Mouse (Mus musculus) kidney, postnatal 0 days (tissue): ENCODE measurements around the gene Acot4. TPM values are rescaled to one million over a fixed set of nuclear protein-coding genes. Genes with fewer than 3 reads are reported as not detected.
"Not testable (repeated sequence)": the region's sequence is repeated elsewhere in the genome, so short reads cannot be mapped to it uniquely, and the experiment has no call there.

Source experiments
- ATAC-seq: fragments of 200-750 bp; cut with Nextera tagmentation; replicated peaks from 2 replicates; pipeline ENCODE4 v1.8.0; 2017; ENCODE audit warnings: low read depth, moderate number of reproducible peaks, moderate TSS enrichment, moderate library complexity; ENCODE audit not compliant: low FRiP score
- DNase-seq: peaks from one replicate; pipeline ENCODE4 v3.0.0-alpha.2; 2016; ENCODE audit warnings: low spot score
- H3K27ac ChIP-seq: fragments of 300-500 bp; sonication (generic); 2 replicates; pipeline ENCODE4 v1.5.1; 2014; ENCODE audit warnings: mild to moderate bottlenecking
- H3K27me3 ChIP-seq: fragments of 300-500 bp; sonication (generic); 2 replicates; pipeline ENCODE4 v1.6.1; 2014; ENCODE audit warnings: low read length, mixed read lengths; ENCODE audit not compliant: insufficient read depth
- H3K36me3 ChIP-seq: fragments of 300-500 bp; sonication (generic); 2 replicates; pipeline ENCODE4 v1.6.1; 2014; ENCODE audit warnings: low read length, mixed read lengths; ENCODE audit not compliant: insufficient read depth
- H3K4me1 ChIP-seq: fragments of 300-500 bp; sonication (generic); replicated peaks from 2 replicates; pipeline ENCODE4 v1.6.1; 2014; ENCODE audit warnings: antibody characterized with exemption, low read length, mixed read lengths; ENCODE audit not compliant: insufficient read depth
- H3K4me2 ChIP-seq: fragments of 300-500 bp; sonication (generic); 2 replicates; pipeline ENCODE4 v1.6.1; 2014; ENCODE audit warnings: mild to moderate bottlenecking, low read length, moderate library complexity, mixed read lengths
- H3K4me3 ChIP-seq: fragments of 300-500 bp; sonication (generic); replicated peaks from 2 replicates; pipeline ENCODE4 v1.5.1; 2014; ENCODE audit warnings: low read depth, low read length
- H3K9ac ChIP-seq: fragments of 300-500 bp; sonication (generic); 2 replicates; pipeline ENCODE4 v1.6.1; 2014; ENCODE audit warnings: low read depth, low read length
- H3K9me3 ChIP-seq: fragments of 300-500 bp; sonication (generic); replicated peaks from 2 replicates; pipeline ENCODE4 v1.6.1; 2016; ENCODE audit warnings: low read length, inconsistent platforms, mixed read lengths
- CTCF ChIP-seq: IDR thresholded peaks from 2 replicates; pipeline ENCODE4 v1.5.1; 2016; ENCODE audit warnings: antibody characterized with exemption, low read depth, mild to moderate bottlenecking, moderate library complexity
- WGBS: fragments of 180-500 bp; shearing (Covaris S2); extraction: QIAGEN DNeasy Blood & Tissue Kit; methylation state at CpG from one replicate; pipeline ENCODE4 v1.1.7; 2014; 5-methylcytosine and 5-hydroxymethylcytosine counted together
- polyA plus RNA-seq: library from polyadenylated mRNA; unstranded; fragments of >200 nt; fragmentation: Nextera tagmentation; extraction: Ambion mirVana; gene quantifications from 2 replicates; pipeline ENCODE4 v1.2.1, GENCODE M21; 2015

The Acot4 gene
- polyA plus RNA-seq, 1 experiment from 2014 or later: 17.5 TPM

DNA sequence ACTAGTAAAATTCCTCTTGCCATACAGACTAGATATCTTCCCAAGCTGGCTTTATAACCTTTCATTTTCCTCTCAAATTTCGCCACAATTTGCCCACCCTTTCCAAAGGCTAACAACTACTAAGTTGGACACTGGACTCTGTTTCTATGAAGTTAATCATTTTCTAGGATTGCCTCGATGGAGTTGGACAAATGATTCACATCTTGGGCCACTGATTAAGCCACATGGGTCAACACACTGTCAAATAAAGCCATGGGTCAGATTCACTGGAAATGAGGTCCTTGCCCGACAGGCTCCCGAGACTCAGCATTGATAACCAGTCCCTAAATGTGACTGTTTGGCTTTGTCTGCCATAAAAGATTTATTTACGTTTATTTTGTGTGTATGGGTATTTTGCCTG is 4.1 kb downstream of the Acot4 start:
- no peaks in the 10 kb centered on the region for H3K9me3 ChIP-seq
- WGBS: 73% methylated on average over 5 of the region's 5 CpGs
- H3K27me3 ChIP-seq: no peaks in the 10 kb centered on the region
- DNase-seq: no peak
- peak overlapping the region; percentile 66; the same call in 1 of the 2 replicates for H3K27ac ChIP-seq
- no peaks in the 10 kb centered on the region for H3K36me3 ChIP-seq
- ATAC-seq: peak; percentile 49; the same call in 1 of the 2 replicates
- no peak for TF ChIP-seq CTCF
- no peak overlapping the region for H3K9ac ChIP-seq
- no peak overlapping the region for H3K4me3 ChIP-seq
- H3K4me1 ChIP-seq: no peaks in the 10 kb centered on the region
- no peak overlapping the region for H3K4me2 ChIP-seq

DNA sequence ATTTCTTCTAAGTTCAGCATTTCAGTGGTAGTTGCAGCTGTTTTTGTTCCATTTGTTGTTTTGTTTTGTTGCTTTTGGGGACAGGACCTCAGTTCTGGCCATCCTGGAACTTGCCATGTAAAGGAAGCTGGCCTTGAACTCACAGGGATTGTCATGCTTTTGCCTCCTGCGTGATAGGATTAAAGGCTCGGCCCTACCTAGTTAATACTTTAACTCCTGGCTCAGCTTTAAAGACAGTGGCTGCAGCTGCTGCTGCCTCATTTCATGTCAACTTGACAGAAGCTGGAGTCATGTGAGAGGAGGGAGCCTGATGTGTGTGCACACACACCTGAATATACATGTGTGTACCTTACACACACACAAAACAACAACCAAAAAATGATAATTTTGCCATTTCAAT is 5.9 kb downstream of the Acot4 start:
- Histone ChIP-seq H3K4me3 (no peak overlapping the region), H3K9ac (no peak overlapping the region), H3K36me3 (no peaks in the 10 kb centered on the region), H3K9me3 (no peaks in the 10 kb centered on the region), H3K4me2 (no peak overlapping the region), H3K27me3 (no peaks in the 10 kb centered on the region), H3K27ac (no peak overlapping the region), H3K4me1 (no peaks in the 10 kb centered on the region)
- ATAC-seq: no peak; the same call in 1 of the 2 replicates
- TF ChIP-seq CTCF: no peak
- no peak for DNase-seq
- 58% methylated on average over 2 of the region's 2 CpGs for WGBS

DNA sequence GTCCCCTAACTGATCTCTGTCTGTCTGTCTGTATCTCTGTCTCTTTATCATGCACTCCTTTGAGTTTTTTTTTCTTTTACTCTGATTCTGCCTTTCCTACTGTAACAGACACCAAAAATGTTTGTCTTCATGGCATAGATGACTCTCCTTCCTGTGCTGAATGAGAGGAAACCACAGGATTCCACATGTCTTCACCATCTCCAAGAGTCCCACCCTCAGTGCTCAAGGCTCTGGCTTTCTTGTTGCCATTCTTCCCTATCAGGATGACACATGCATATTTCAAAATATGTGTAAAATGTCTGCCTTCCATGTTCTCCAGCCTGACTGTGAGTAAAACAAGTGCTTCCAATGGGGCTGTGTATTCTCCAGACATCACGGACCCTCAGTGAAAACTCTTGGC is 8.7 kb downstream of the Acot4 start:
- H3K4me3 ChIP-seq: no peak overlapping the region
- H3K4me1 ChIP-seq: no peaks in the 10 kb centered on the region
- no peak overlapping the region for H3K27ac ChIP-seq
- WGBS: 95% methylated on average over 1 of the region's 1 CpGs
- no peak for DNase-seq
- no peak for ATAC-seq
- no peak for TF ChIP-seq CTCF
- no peaks in the 10 kb centered on the region for H3K36me3 ChIP-seq
- H3K9me3 ChIP-seq: no peaks in the 10 kb centered on the region
- H3K4me2 ChIP-seq: no peak overlapping the region
- no peaks in the 10 kb centered on the region for H3K27me3 ChIP-seq
- H3K9ac ChIP-seq: no peak overlapping the region

DNA sequence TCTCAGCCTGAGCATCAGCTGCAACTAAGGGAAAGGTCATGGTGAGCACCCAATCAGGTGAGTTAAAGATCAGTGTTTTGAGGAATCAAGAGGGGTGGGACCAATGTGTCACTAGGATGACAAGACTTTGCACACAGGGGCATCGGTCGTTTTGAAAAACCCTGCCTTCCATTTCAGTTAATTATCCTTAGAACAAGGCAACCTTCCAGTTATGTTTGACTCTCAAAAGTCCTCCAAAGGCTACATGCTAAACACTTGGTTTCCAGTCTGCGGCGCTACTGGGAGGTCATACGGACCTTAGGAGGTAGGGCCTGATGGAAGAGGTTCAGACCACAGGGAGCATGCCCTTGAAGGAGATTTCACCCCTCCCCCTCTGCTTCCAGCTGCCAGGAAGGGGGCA is 12.6 kb downstream of the Acot4 start:
- WGBS: 72% methylated on average over 5 of the region's 5 CpGs
- H3K27ac ChIP-seq: 0 out of 2 replicates have a peak overlapping the region, but pooled peaks have one; percentile 70
- DNase-seq, H3K9me3 ChIP-seq, H3K9ac ChIP-seq, H3K4me2 ChIP-seq, H3K4me3 ChIP-seq, H3K27me3 ChIP-seq, H3K36me3 ChIP-seq, H3K4me1 ChIP-seq: not testable (repeated sequence)
- ATAC-seq: peak; percentile 79

DNA sequence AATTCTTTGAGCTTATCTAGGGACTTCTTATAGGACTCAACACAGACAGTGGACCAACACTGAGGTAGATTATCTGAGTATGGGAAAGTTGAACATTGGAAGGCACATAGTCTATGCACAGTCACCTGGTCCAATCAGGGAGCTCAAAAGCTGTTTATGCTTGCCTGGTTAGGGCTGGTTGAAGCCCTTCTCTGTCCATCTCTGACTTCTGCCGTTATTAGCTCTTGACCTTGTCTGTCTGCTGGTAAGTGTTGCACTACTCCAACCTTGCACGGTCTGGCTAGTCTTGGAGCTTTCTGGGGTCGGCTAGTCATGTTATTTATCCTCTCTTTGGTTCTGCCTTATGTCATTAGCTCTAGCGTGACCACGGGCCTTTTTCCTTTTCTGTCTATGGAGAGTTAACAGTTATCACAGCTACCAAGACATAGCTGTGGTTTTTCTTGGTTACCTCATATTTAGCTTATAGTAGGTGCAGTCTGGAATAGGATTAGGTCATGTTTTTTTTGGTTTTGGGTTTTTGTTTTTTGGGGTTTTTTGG is 13.8 kb downstream of the Acot4 start, which contains the start of gene Acot3:
Gene Acot3 (plus strand): TSS at position 208 of the 538 bp plus-strand sequence.
- DNase-seq (no peak), ATAC-seq (peak; percentile 45; the same call in 1 of the 2 replicates)
- no peaks in the 10 kb centered on the region for H3K4me1 ChIP-seq
- H3K4me3 ChIP-seq: peak within 1 kb of the TSS; percentile 29; the same call in 1 of the 2 replicates
- no peaks in the 10 kb centered on the region for H3K9me3 ChIP-seq
- no peak for TF ChIP-seq CTCF
- H3K27me3 ChIP-seq: 0 out of 2 replicates have a peak, but pooled peaks cover 3% of the 10 kb centered on the region
- no peaks in the 10 kb centered on the region for H3K36me3 ChIP-seq
- H3K9ac ChIP-seq: no peak within 1 kb of the TSS
- WGBS: 68% methylated on average over 5 of the region's 5 CpGs
- H3K4me2 ChIP-seq: peak within 1 kb of the TSS; percentile 72
- peak within 1 kb of the TSS; percentile 70 for H3K27ac ChIP-seq

DNA sequence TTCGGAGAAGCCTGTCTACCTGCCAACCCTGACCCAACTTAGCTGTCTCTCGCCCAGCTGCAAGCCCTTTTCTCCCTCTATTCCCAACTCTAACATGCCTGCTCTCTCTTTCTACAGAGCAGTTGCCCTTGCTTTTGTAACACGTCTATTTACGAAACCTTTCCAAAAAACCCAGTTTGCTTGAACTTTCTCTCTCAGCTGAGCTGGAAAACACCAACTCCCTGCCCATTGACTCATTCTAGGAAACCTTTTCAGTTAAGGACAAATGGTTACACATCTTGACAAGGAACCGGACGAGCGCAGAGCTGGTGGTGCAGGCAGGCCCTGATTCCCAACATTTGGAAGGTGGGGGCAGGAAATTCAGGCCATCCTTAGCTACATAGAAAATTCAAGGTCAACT is 14.4 kb downstream of the Acot4 start:
- Histone ChIP-seq H3K9me3 (no peaks in the 10 kb centered on the region), H3K36me3 (no peaks in the 10 kb centered on the region), H3K4me2 (peak overlapping the region; percentile 72; the same call in 1 of the 2 replicates), H3K4me1 (no peaks in the 10 kb centered on the region), H3K9ac (no peak overlapping the region), H3K4me3 (peak overlapping the region; percentile 29; the same call in 1 of the 2 replicates), H3K27me3 (0 out of 2 replicates have a peak, but pooled peaks cover 3% of the 10 kb centered on the region), H3K27ac (peak overlapping the region; percentile 54; the same call in 1 of the 2 replicates)
- ATAC-seq (no peak), DNase-seq (no peak)
- whole genome bisulfite sequencing: 85% methylated on average over 7 of the region's 7 CpGs
- TF ChIP-seq CTCF: no peak
